Mouse (Mus musculus) T-helper 1 cell (primary cell): Measurements from ENCODE around the gene Fanci.

Experiments used
- in situ Hi-C: fragments of 300-600 bp; cut with MboI, MseI; formaldehyde crosslinking; loops from one replicate; pipeline ENCODE4 v1.15.1; 2025; ENCODE audit warnings: high pct_unique_total_duplicates

Fanci gene

DNA sequence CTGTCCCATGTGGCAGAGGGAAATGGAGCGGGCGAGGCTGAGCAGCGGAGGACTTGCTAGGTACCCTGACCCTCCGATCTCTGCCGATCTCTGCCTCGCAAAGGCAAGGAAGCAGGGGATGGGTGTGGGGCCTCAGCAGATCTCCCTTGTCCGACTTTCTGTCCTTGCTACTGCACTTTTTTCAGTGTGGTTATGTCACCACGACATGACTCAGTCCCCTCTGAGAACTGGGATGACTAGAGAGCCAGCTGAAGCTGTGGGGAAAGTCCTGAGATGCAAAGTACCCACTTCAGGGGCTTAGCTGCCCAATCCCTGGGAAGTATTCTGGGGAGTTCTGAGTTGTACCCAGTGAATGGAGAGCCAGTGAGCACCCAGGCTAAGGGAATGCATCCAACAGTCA, 4.6 kb upstream of the Fanci start:
- in situ Hi-C loops = no loop called here

DNA sequence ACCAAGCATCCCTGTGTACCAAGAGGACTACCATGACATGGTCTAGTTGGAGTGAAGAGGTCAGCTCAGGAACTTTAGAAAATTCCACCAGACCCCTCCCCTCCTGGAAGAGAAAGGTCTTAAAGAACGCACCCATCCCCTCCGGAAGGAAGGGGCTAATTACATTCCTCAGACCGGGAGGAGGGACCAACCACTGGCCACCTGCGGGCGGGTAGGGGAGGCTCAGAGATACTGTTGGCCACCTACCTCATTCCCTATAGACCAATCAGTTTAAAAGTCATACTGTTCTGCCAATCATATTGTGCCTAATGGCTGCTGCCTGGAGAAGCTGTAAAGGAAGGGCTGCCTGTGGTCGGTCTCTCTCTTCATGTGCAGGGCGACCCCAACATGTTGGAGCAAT, 3.7 kb upstream of the Fanci start:
- in situ Hi-C loops = no loop called here

DNA sequence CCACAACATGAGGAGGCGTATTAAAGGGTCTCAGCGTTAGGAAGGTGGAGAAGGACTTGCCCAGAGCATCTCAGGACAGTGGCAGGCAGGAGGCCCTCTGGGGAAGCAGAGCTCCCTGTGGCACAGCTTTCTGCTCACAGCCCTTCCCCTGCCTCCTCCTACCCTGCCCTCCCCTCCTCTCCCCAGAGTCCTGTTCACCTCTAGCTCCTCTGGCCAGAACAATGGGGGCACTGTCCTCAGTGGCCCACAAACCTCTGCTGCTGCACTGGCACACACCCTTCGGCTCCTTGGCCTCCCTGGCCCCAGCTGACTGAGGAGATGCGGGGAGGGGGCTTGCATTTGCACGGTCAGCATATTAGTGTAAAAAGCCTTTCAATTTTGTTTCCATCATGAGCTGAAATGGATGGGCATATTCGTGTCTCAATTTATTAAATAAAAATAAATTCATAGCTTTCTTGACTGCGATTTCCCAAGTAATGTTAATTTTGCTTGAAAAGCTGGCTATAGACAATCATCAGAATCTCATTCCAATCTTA, 3.0 kb upstream of the Fanci start:
- in situ Hi-C loops = no loop called here

DNA sequence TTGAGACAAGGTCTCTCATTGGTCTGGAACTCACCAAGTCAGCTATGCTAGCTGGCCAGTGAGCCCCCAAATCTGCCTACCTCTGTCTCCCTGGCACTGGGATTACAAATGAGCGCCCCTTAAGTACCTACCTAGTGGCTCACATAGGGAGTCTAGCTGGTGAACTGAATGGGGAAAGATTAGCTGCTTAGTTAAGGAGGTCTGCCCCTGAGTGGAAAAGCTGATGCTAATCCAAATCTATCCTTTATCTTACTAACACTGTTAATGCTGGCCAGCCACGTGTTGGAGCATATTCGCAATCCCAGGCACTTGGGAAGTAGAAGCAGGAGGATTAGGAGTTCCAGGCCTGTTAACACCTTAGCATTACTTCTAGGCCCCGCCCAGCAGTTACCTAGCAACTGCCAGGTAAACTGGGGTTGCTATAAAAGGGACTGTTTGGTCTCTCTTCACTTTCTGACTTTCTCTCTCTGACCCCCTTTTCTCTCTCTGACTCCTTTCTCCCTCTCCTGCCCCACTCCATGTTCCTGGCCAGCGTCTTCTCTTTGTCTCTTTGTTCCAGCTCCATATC, 1.5 kb upstream of the Fanci start:
- in situ Hi-C loops = no loop called here

- in situ Hi-C loops = no loop called here
Measured at GRCm38 (mm10) chr7:79391471-79391870, 258 bp upstream of the Fanci start.

- in situ Hi-C loops = no loop called here
Measured at GRCm38 (mm10) chr7:79392860-79393513, 1.3 kb downstream of the Fanci start.

DNA sequence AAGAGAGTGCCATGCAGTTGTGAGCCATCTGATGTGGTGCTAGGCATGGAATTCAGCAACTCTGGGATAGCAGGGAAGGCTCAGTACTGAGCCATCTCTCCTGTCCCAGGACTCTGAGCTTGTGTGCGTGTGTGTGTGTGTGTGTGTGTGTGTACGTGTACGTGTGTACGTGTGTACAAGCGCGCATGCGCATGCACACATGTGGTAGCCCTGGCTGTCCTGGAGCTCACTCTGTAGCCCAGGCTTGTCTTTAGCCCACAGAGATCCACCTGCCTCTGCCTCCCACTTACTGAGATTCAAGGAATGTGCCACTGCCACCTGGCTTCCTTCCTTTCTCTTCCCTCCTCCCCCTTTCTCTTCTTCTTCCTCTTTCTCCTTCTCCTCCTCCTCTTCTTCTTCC, 2.2 kb downstream of the Fanci start:
- in situ Hi-C loops = no loop called here

DNA sequence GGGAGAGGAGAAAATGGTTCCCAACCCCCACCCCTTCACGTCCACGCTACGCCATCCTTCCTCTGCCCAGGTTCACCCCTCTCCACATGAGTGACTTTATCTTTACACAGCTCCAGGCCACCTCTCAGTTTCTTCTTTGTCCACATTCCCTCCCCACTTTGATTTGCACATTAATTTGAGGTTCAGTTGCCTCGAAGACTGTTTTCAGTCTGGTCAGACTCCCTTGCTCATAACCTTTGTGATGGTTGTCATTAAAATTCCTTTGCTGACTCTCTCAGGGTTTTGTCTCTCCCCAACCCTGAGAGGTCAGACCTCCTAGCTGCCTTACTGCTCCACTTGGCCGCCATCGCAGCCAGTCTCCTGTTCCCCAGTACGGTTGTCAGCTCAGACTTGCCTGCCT, 2.9 kb downstream of the Fanci start:
- in situ Hi-C loops = no loop called here

- in situ Hi-C loops = no loop called here
Measured at GRCm38 (mm10) chr7:79395186-79395585, 3.5 kb downstream of the Fanci start.

- in situ Hi-C loops = no loop called here
Measured at GRCm38 (mm10) chr7:79397446-79397963, 5.8 kb downstream of the Fanci start.

- in situ Hi-C loops = no loop called here
Measured at GRCm38 (mm10) chr7:79398426-79398825, 6.7 kb downstream of the Fanci start.

DNA sequence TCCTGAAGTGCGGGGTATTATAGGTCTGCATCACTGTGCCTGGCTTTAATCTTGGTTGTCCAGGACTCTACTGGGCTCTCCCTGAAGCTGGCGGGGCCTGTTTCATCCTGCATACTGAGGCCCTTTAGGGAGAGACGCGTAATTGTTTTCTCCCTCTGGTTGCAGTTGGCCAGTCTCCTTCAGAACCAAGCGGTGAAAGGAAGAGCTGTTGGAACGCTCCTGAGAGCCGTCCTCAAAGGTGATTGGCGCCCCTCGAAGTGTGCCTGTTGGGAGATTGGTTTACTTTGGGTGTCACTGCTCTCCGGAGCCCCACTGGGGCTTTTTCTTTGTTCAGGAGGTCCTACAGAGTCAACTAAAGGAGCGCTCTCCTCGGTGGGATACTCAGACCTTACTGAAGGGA, 7.2 kb downstream of the Fanci start:
- in situ Hi-C loops = no loop called here

GRCm38 (mm10) chr7:79400296-79400695, 8.6 kb downstream of the Fanci start:
- in situ Hi-C loops = no loop called here

DNA sequence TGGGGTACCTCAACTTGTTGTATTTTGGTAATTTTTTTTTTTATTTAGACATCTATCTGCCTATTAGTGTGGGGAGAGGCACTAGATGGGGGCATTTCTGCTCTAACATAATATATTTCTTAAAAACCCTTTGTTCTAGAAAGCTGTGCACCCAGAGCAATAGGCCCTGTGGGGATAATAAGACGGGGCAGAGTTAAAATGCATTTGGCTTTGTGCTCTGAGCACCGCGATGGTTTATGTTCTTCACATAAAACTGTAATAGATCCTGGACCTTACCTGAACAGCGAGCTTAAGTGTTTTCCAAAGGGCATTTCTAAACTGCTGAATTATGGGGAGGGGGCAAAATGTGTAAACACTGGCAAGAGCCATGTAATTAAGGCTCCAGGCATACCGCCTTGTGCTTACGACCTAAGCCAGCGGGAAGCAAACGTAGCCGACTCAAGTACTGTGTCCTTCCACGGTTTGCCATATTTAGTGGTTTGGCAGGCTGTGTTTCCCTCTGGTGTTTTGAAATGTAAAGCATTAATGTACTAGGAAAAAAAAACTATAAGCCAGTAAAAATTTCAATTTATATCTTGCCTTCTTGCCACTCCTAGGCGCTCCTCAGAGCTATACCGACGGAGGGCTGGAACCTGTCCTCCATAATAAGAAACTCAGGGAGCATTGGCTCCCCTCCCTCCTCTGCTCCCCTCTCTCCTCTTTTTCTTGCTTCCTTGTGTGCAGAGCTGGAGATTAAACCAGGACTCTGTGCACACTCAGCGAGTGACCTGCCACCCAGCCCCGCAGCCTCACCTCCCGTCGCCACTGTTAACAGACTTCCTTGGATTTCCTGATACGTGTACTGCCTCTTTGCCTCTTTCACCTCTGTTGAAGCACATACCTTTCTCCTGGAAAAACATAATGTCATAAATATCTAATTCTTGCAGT, 23.0 kb downstream of the Fanci start:
- in situ Hi-C loops = no loop called here

- in situ Hi-C loops = no loop called here
Measured at GRCm38 (mm10) chr7:79419950-79420349, 28.2 kb downstream of the Fanci start.

DNA sequence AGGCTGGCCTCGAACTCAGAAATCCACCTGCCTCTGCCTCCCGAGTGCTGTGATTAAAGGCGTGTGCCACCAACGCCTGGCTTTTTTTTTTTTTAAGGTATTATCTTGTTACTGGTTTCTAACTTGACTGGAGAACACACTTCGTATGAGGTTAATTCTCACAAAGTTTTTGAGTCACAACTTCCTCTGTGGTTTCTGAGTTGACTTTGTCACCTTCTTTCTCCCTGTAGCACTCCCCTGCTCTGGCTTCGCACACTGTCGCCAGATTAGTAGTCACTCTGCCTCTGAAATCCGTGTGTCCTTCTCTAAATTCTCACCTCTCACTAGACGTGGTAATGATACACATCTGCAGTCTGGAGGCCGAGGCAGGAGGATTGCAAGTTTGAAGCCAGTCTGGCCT, 31.1 kb downstream of the Fanci start:
- in situ Hi-C loops = no loop called here

DNA sequence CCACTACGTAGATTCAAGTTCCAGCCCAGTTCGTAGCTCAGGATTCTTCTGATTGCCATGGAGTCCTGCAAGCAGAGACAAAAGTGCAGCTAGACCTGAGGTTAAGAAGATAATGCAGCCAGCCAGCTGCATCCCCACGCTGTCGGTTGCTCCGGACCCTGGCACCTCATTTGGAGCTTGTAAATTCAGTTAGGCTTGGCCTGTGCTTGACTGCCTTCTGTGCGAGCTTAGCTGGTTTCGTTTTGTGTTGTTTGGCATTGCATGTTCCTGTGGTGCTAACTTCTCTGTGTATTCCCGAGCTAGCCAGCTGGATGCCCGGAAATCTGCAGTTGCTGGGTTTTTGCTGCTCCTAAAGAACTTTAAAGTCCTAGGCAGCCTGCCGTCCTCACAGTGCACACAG, 34.1 kb downstream of the Fanci start:
- in situ Hi-C loops = no loop called here

DNA sequence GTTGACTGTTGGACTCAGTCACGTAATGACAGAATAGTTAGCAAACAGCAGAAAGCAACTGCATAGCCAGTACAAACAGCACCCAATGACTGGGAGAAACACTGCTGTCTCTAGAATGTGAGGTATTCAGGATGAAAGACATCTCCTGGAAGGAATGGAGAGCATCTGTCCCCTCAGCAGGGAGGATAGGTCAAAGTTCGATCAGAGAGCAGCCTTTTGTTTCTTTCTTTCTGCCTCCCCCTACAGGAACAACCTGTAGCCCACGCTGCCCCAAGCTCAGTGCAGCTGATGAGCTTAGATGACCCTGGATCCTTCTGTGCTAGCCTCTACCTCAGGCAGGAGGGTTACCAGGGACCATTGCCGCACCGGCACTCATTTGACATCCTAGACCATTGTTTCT, 36.5 kb downstream of the Fanci start:
- in situ Hi-C loops = no loop called here

DNA sequence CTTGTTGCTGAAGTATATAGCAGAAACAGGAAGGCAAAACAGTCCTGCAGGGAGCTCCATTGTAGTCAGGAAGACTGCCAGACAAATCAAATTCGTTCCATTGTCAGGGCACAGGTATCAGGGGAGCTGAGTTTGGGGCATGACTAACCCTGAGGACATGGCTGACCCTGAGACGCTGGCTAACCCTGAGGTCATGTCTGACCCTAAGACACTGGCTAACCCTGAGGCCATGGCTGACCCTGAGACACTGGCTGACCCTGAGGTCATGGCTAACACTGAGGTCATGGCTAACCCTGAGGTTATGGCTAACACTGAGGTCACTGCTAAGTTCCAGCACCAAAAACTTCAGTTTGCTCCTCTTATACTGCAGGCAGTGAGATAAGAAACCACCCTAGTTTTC, 48.3 kb downstream of the Fanci start:
- in situ Hi-C loops = no loop called here

GRCm38 (mm10) chr7:79447048-79447447, 55.3 kb downstream of the Fanci start:
- in situ Hi-C loops = no loop called here

DNA sequence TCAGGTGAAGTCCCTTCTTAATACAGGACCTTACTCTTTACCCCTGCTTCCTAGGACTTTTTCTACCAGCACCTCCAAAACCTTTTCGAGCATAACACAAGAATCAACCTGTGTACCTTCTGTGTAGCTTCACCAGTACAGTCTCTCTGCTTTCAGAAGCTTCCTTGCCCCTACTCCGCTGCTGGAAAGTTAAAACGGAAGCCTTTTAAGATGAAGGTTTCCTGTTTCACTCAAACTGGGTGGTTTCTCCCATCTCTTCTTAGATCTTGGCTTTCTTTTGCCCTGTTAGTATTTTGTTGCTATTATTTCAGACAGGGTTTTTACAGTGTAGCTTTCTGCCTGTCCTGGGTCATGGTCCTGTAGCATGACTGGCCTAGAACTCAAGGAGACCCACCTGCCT, 55.8 kb downstream of the Fanci start:
- in situ Hi-C loops = no loop called here

DNA sequence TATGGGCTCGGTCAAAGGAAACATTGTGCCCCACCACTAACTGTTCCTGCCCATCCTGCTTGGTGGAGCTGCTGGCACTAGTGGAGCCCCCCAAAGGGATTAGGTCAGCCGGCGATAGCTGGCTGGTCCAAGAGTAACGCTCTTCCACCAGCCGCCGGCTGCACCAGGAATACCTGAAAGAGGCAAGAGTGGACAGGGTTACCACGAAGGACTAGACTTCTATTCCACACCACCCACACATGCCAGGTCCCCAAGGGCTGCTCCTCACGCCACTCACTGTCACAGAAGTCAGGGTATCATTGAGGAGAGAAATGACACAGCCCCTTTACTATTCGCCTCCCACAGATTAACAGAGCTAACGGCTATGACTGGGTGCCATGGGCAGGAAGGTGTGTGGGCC, 70.0 kb downstream of the Fanci start:
- in situ Hi-C loops = no loop called here
